30 mouse cellular contexts compared by ENCODE assay signal in genomic region chr14:32835596-32835995, GRCm38 (mm10). TPM values are rescaled to one million over a fixed set of nuclear protein-coding genes. Genes with fewer than 3 reads are reported as not detected.
A peak's percentile ranks its signal among the peaks of the same experiment; 100 is the strongest.
DNase-seq lines count a peak whose midpoint lies in the region; ATAC-seq and TF ChIP-seq lines count a peak whose summit lies in the region.
"Had no signal": no experiment of that assay in that cellular context is flagged by ENCODE, and none has a peak within 500 bp of the region (broad histone marks: within the 10 kb centered on the region; RNA-seq: fewer than 3 reads in every experiment).

No protein-coding gene starts in this region.

- TF ChIP-seq POLR2A in testis, adult 2 months (IDR thresholded peaks at IDR 0.05; ENCODE audit: control insufficient read depth, low read depth, low read length) = peak; percentile 21; the same call in 1 of the 2 replicates

- H3K4me1 ChIP-seq in forebrain, embryonic 11.5 days (replicated peaks; ENCODE audit: control insufficient read depth, insufficient read depth, low read length) = no peaks in the 10 kb centered on the region
- no peaks in the 10 kb centered on the region for H3K4me1 ChIP-seq in forebrain, postnatal 0 days (ENCODE audit: insufficient read depth)
- H3K4me1 ChIP-seq in heart, embryonic 16.5 days (ENCODE audit: control insufficient read depth, insufficient read depth, low read length) = no peaks in the 10 kb centered on the region
- H3K4me1 ChIP-seq in testis, adult 2 months (ENCODE audit: control insufficient read depth, insufficient read depth, low read length) = no peaks in the 10 kb centered on the region
- H3K4me1 ChIP-seq: embryonic facial prominence, embryonic 13.5 days; forebrain, embryonic 15.5 days; hindbrain, embryonic 13.5 days; megakaryocyte, embryonic 14.5 days; neural tube, embryonic 13.5 days had no signal

- ATAC-seq in forebrain, embryonic 11.5 days (replicated peaks; ENCODE audit: low FRiP score) = no peak
- ATAC-seq in forebrain, postnatal 0 days = no peak
- ATAC-seq in heart, embryonic 16.5 days (replicated peaks; ENCODE audit: extremely low read depth, insufficient read depth, low FRiP score) = no peak; the same call in 1 of the 2 replicates
- ATAC-seq: activated CD4-positive, CD25-positive, alpha-beta regulatory T cell, adult 4 months; forebrain, embryonic 15.5 days; inflammation-experienced regulatory T-cells, adult 6 months had no signal

- 94% methylated on average over 14 of the region's 14 CpGs for WGBS in forebrain, embryonic 11.5 days
- WGBS in forebrain, postnatal 0 days = 82% methylated on average over 14 of the region's 14 CpGs
- WGBS in heart, embryonic 16.5 days = 76% methylated on average over 14 of the region's 14 CpGs

- no peaks in the 10 kb centered on the region for H3K9me3 ChIP-seq in forebrain, embryonic 11.5 days (ENCODE audit: control insufficient read depth, low read length)
- H3K9me3 ChIP-seq in forebrain, postnatal 0 days (ENCODE audit: low read length) = no peaks in the 10 kb centered on the region
- no peaks in the 10 kb centered on the region for H3K9me3 ChIP-seq in heart, embryonic 16.5 days (replicated peaks; ENCODE audit: control insufficient read depth, low read length)
- H3K9me3 ChIP-seq: embryonic facial prominence, embryonic 13.5 days; forebrain, embryonic 15.5 days; hindbrain, embryonic 13.5 days; megakaryocyte, embryonic 14.5 days had no signal

- no peak overlapping the region for H3K27ac ChIP-seq in forebrain, embryonic 11.5 days (ENCODE audit: low read depth, low read length)
- H3K27ac ChIP-seq in forebrain, postnatal 0 days (ENCODE audit: low read depth, low read length) = no peak overlapping the region
- no peak overlapping the region for H3K27ac ChIP-seq in heart, embryonic 16.5 days (ENCODE audit: low read length)
- H3K27ac ChIP-seq in testis, adult 2 months (ENCODE audit: control insufficient read depth, insufficient read depth, low read depth, low read length) = no peak overlapping the region
- H3K27ac ChIP-seq: embryonic facial prominence, embryonic 13.5 days; forebrain, embryonic 15.5 days; hindbrain, embryonic 13.5 days; liver, embryonic 14.5 days; neural tube, embryonic 13.5 days had no signal

- no peak overlapping the region for H3K4me3 ChIP-seq in forebrain, embryonic 11.5 days (ENCODE audit: low read depth, low read length)
- no peak overlapping the region for H3K4me3 ChIP-seq in forebrain, postnatal 0 days (ENCODE audit: low read depth, low read length)
- no peak overlapping the region for H3K4me3 ChIP-seq in heart, embryonic 16.5 days (ENCODE audit: low read length)
- H3K4me3 ChIP-seq in testis, adult 2 months (ENCODE audit: control insufficient read depth, low read depth, low read length) = peak overlapping the region; percentile 77
- H3K4me3 ChIP-seq: embryonic facial prominence, embryonic 13.5 days; forebrain, embryonic 15.5 days; hindbrain, embryonic 13.5 days; megakaryocyte, embryonic 14.5 days; neural tube, embryonic 13.5 days had no signal

- no peak overlapping the region for H3K9ac ChIP-seq in forebrain, embryonic 11.5 days (ENCODE audit: low read length)
- no peak overlapping the region for H3K9ac ChIP-seq in forebrain, postnatal 0 days
- no peak overlapping the region for H3K9ac ChIP-seq in heart, embryonic 16.5 days (ENCODE audit: low read length)
- H3K9ac ChIP-seq: embryonic facial prominence, embryonic 13.5 days; forebrain, embryonic 15.5 days; hindbrain, embryonic 13.5 days; liver, embryonic 14.5 days; neural tube, embryonic 13.5 days had no signal

- H3K36me3 ChIP-seq in forebrain, embryonic 11.5 days (ENCODE audit: control insufficient read depth, insufficient read depth, low read length) = no peaks in the 10 kb centered on the region
- H3K36me3 ChIP-seq in forebrain, postnatal 0 days (ENCODE audit: insufficient read depth) = no peaks in the 10 kb centered on the region
- H3K36me3 ChIP-seq in heart, embryonic 16.5 days (ENCODE audit: control insufficient read depth, insufficient read depth) = no peaks in the 10 kb centered on the region
- no peaks in the 10 kb centered on the region for H3K36me3 ChIP-seq in testis, adult 2 months (ENCODE audit: control insufficient read depth, insufficient read depth, low read length)
- H3K36me3 ChIP-seq: embryonic facial prominence, embryonic 13.5 days; forebrain, embryonic 15.5 days; hindbrain, embryonic 13.5 days; neural tube, embryonic 13.5 days had no signal

- no peak for TF ChIP-seq CTCF in forebrain, postnatal 0 days (IDR thresholded peaks at IDR 0.05; ENCODE audit: low read depth)
- no peak for TF ChIP-seq CTCF in testis, adult 2 months (IDR thresholded peaks at IDR 0.05; ENCODE audit: control insufficient read depth, insufficient read depth, insufficient replicate concordance, low read depth, low read length)

- no peak overlapping the region for H3K4me2 ChIP-seq in forebrain, embryonic 11.5 days (ENCODE audit: low read depth, low read length, severe bottlenecking)
- no peak overlapping the region for H3K4me2 ChIP-seq in forebrain, postnatal 0 days (ENCODE audit: low read depth)
- H3K4me2 ChIP-seq in heart, embryonic 16.5 days (ENCODE audit: low read depth, low read length) = 0 out of 2 replicates have a peak overlapping the region, but pooled peaks have one; percentile 1
- H3K4me2 ChIP-seq: embryonic facial prominence, embryonic 13.5 days; forebrain, embryonic 15.5 days; hindbrain, embryonic 13.5 days; neural tube, embryonic 13.5 days had no signal

- H3K27me3 ChIP-seq in forebrain, embryonic 11.5 days (ENCODE audit: control insufficient read depth, insufficient read depth, low read length) = no peaks in the 10 kb centered on the region
- no peaks in the 10 kb centered on the region for H3K27me3 ChIP-seq in forebrain, postnatal 0 days (ENCODE audit: insufficient read depth, low read length)
- no peaks in the 10 kb centered on the region; the same call in 1 of the 2 replicates for H3K27me3 ChIP-seq in heart, embryonic 16.5 days (ENCODE audit: control insufficient read depth, insufficient read depth, low read length)
- no peaks in the 10 kb centered on the region for H3K27me3 ChIP-seq in testis, adult 2 months (ENCODE audit: control insufficient read depth, insufficient read depth, low read length)
- H3K27me3 ChIP-seq: embryonic facial prominence, embryonic 13.5 days; forebrain, embryonic 15.5 days; hindbrain, embryonic 13.5 days had no signal

- peak; percentile 37 for DNase-seq in forebrain, embryonic 11.5 days (ENCODE audit: low spot score)
- no peak for DNase-seq in forebrain, postnatal 0 days
- DNase-seq in heart, adult 9 months (ENCODE audit: low spot score in 2 of 2) = no peak
- no peak for DNase-seq in testis, postnatal 14 days (ENCODE audit: low spot score)
- DNase-seq in gastrocnemius, adult 18-20 months (ENCODE audit: low spot score) = no peak
- DNase-seq: cerebellum, adult 11 months; kidney, adult 2 months; kidney, postnatal 10 days; lung, postnatal 14 days; midbrain, embryonic 14.5 days; right cerebral cortex, adult 18-20 months; thymus, adult 18-20 months; thymus, postnatal 4 days had no signal

RNA-seq across cellular contexts. Expression of gene Fam170b, which starts 1.8 kb away (rescaled TPM):
- 0.16 TPM in 1 of 2 replicates, not detected in the other for polyA plus RNA-seq in forebrain, embryonic 11.5 days (2014; fragmentation: Nextera tagmentation; extraction: Ambion mirVana)
- total RNA-seq in forebrain, postnatal 0 days (2014; rRNA removed) = not detected in 2 replicates
- not detected in 2 replicates for polyA plus RNA-seq in forebrain, postnatal 0 days (2015; fragmentation: Nextera tagmentation; extraction: Ambion mirVana)
- polyA plus RNA-seq in heart, embryonic 16.5 days (2015; fragmentation: Nextera tagmentation; extraction: Ambion mirVana) = not detected in 2 replicates
- polyA plus RNA-seq in testis, adult 2 months (2012; rRNA removed) = 211 and 224 TPM in 2 replicates
- not detected for total RNA-seq in gastrocnemius, adult 18-20 months (2021)
- total RNA-seq: adrenal gland, postnatal 14 days; gastrocnemius, postnatal 4 days; layer of hippocampus, adult 18-20 months; layer of hippocampus, postnatal 25 days; left cerebral cortex, postnatal 14 days had no signal
- polyA plus RNA-seq: activated CD4-positive, CD25-positive, alpha-beta regulatory T cell, adult 4 months; C2C12; embryonic facial prominence, embryonic 13.5 days; forebrain, embryonic 15.5 days; hindbrain, embryonic 13.5 days; inflammation-experienced regulatory T-cells, adult 6 months; kidney, adult 2 months; limb, embryonic 14.5 days; midbrain, embryonic 14.5 days had no signal

RNA-seq across cellular contexts. Expression of gene Vstm4, which starts 21.0 kb away (rescaled TPM):
- 2.8 and 3.2 TPM in 2 replicates for polyA plus RNA-seq in forebrain, embryonic 11.5 days (2014; fragmentation: Nextera tagmentation; extraction: Ambion mirVana)
- total RNA-seq in forebrain, postnatal 0 days (2014; rRNA removed) = 7.0 and 8.9 TPM in 2 replicates
- 8.2 and 8.5 TPM in 2 replicates for polyA plus RNA-seq in forebrain, postnatal 0 days (2015; fragmentation: Nextera tagmentation; extraction: Ambion mirVana)
- polyA plus RNA-seq in heart, embryonic 16.5 days (2015; fragmentation: Nextera tagmentation; extraction: Ambion mirVana) = 24.1 and 24.2 TPM in 2 replicates
- polyA plus RNA-seq in testis, adult 2 months (2012; rRNA removed) = 4.5 and 5.9 TPM in 2 replicates
- 1 to 10 TPM; 3.0 to 3.2 TPM for total RNA-seq in gastrocnemius, adult 18-20 months (2021)
- polyA plus RNA-seq: C2C12; inflammation-experienced regulatory T-cells, adult 6 months had no signal

RNA-seq across cellular contexts. Expression of gene Tmem273, which starts 49.8 kb away (rescaled TPM):
- not detected in 2 replicates for polyA plus RNA-seq in forebrain, embryonic 11.5 days (2014; fragmentation: Nextera tagmentation; extraction: Ambion mirVana)
- total RNA-seq in forebrain, postnatal 0 days (2014; rRNA removed) = 0.31 TPM in 1 of 2 replicates, not detected in the other
- 0.13 and 0.28 TPM in 2 replicates for polyA plus RNA-seq in forebrain, postnatal 0 days (2015; fragmentation: Nextera tagmentation; extraction: Ambion mirVana)
- 0.65 and 0.68 TPM in 2 replicates for polyA plus RNA-seq in heart, embryonic 16.5 days (2015; fragmentation: Nextera tagmentation; extraction: Ambion mirVana)
- not detected in 2 replicates for polyA plus RNA-seq in testis, adult 2 months (2012; rRNA removed)
- not detected for total RNA-seq in gastrocnemius, adult 18-20 months (2021)

Comparison
In these comparisons a context has a peak if more than half of its experiments do, and no peak if none do; other contexts are left out.
1. RNA of gene Fam170b, which starts 1.8 kb away (polyA plus RNA-seq): 211 to 224 TPM in testis, adult 2 months; not detected in heart, embryonic 16.5 days, 0.16 TPM in forebrain, embryonic 11.5 days and not detected in forebrain, postnatal 0 days; every median in the first group is over 100 times any median in the second.